Mouse (Mus musculus) erythroblast, embryonic 14.5 days (primary cell): ENCODE data around the gene Fam118a.

ENCODE experiments used
- GATA1 ChIP-seq: IDR thresholded peaks from 2 replicates; pipeline ENCODE4 v1.6.1; 2012; ENCODE audit warnings: low read length, inconsistent platforms, mixed read lengths
- TAL1 ChIP-seq: IDR thresholded peaks from 3 replicates; pipeline ENCODE4 v1.6.1; 2012; ENCODE audit warnings: low read length, inconsistent platforms, mixed read lengths

DNA sequence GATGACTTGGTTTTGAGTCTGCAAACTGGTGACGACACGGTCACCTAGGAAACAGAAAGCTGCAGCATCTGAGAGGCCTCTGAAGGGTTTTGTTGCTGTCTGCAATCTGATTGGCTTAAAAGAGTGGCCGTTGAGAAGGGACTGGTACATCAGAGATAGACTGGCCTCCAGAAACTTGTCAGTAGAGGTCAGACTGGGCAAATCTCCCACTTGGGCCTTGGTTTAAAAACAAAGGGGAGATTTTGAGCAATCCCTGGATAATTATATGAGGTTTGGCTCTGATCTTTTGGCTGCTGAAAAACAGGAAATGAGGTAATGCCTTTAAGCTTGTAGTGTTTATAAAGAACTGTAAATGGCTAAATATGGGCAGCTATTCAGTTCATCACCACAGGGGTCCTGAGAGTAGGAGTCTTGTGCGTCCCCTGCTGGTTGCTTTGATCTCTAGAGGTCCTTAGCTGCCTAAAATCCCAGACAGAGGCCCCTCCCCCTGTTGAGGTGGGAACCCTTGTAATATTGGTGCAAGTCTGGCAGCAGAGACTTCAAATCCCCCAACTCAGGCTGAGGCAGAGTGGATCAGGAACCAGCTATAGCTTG lies 13.7 kb downstream of the Fam118a start:
- TF ChIP-seq GATA1 (no peak), TAL1 (no peak)
